Comparison of ENCODE assay signal across 10 mouse cellular contexts in genomic region chr11:75565849-75566248, GRCm38 (mm10). TPM values are rescaled to one million over a fixed set of nuclear protein-coding genes. Genes with fewer than 3 reads are reported as not detected.
DNase-seq lines count a peak whose midpoint lies in the region; ATAC-seq and TF ChIP-seq lines count a peak whose summit lies in the region.
"Had no signal": no experiment of that assay in that cellular context is flagged by ENCODE, and none has a peak within 500 bp of the region (broad histone marks: within the 10 kb centered on the region; RNA-seq: fewer than 3 reads in every experiment).

No protein-coding gene starts in this region.

- TF ChIP-seq EP300 in heart, adult 2 months (IDR thresholded peaks at IDR 0.05; ENCODE audit: insufficient read depth, low read depth, low read length) = peak; percentile 80; the same call in 1 of the 2 replicates

- intact Hi-C loops in left cerebral cortex, postnatal 4 days (cut with DNase I) = no loop called here
- intact Hi-C loops in heart, adult 2 months (cut with DNase I) = no loop called here

- no peaks in the 10 kb centered on the region for H3K79me2 ChIP-seq in heart, adult 2 months (replicated peaks; ENCODE audit: control insufficient read depth, insufficient read depth, low read length)

- H3K4me1 ChIP-seq in bone marrow, adult 2 months (ENCODE audit: control insufficient read depth, insufficient read depth, low read length) = peaks cover 11% of the 10 kb centered on the region
- peaks cover 18% of the 10 kb centered on the region for H3K4me1 ChIP-seq in heart, adult 2 months (ENCODE audit: control insufficient read depth, insufficient read depth, low read length)
- H3K4me1 ChIP-seq: forebrain, embryonic 15.5 days had no signal

- no peaks in the 10 kb centered on the region for H3K36me3 ChIP-seq in heart, adult 2 months (ENCODE audit: control insufficient read depth, insufficient read depth, low read length)

- H3K4me3 ChIP-seq in bone marrow, adult 2 months (replicated peaks; ENCODE audit: control insufficient read depth, low read depth, low read length) = no peak overlapping the region
- no peak overlapping the region for H3K4me3 ChIP-seq in heart, adult 2 months
- H3K4me3 ChIP-seq: forebrain, embryonic 15.5 days had no signal

- peak overlapping the region; percentile 57 for H3K27ac ChIP-seq in bone marrow, adult 2 months (ENCODE audit: control insufficient read depth, insufficient read depth, low read depth, low read length, poor library complexity)
- H3K27ac ChIP-seq in heart, adult 2 months = peak overlapping the region; percentile 68
- H3K27ac ChIP-seq: forebrain, embryonic 15.5 days had no signal

- no peak for TF ChIP-seq POLR2A in bone marrow, adult 2 months (IDR thresholded peaks at IDR 0.05; ENCODE audit: borderline replicate concordance, control insufficient read depth, low read depth, low read length)
- no peak for TF ChIP-seq POLR2A in heart, adult 2 months (IDR thresholded peaks at IDR 0.05; ENCODE audit: insufficient read depth, low read depth, low read length)

- WGBS in bone marrow, adult 2 months = 51% methylated on average over 2 of the region's 2 CpGs
- 42% methylated on average over 2 of the region's 2 CpGs for WGBS in heart, adult 2 months

- TF ChIP-seq CTCF in bone marrow, adult 2 months (IDR thresholded peaks at IDR 0.05; ENCODE audit: control insufficient read depth, insufficient read depth, low read length) = no peak
- TF ChIP-seq CTCF in heart, adult 2 months (IDR thresholded peaks at IDR 0.05) = no peak

- DNase-seq in left cerebral cortex, postnatal 4 days = peak; percentile 59
- DNase-seq in left cerebral cortex, adult 9 months (ENCODE audit: low spot score in 2 of 2) = no peak
- DNase-seq in heart, adult 2 months = peak; percentile 72 to 87
- DNase-seq in lung, postnatal 25 days (ENCODE audit: low spot score) = peak; percentile 69
- no peak for DNase-seq in layer of hippocampus, adult 8-10 months (ENCODE audit: low spot score in 2 of 2)
- no peak for DNase-seq in right cerebral cortex, postnatal 25 days
- DNase-seq: lung, embryonic 14.5 days had no signal

- no peak overlapping the region for H3K9ac ChIP-seq in heart, adult 2 months (ENCODE audit: low read depth, low read length)
- H3K9ac ChIP-seq: forebrain, embryonic 15.5 days; lung, embryonic 14.5 days had no signal

- H3K27me3 ChIP-seq in heart, adult 2 months (ENCODE audit: control insufficient read depth, insufficient read depth, low read length) = no peaks in the 10 kb centered on the region
- H3K27me3 ChIP-seq: forebrain, embryonic 15.5 days had no signal

- ATAC-seq in megakaryocyte progenitor cell, adult 5-6 weeks (replicated peaks; ENCODE audit: poor library complexity) = no peak
- ATAC-seq: forebrain, embryonic 15.5 days had no signal

RNA-seq across cellular contexts. Expression of gene Pitpna, which starts 22.0 kb away (rescaled TPM):
- total RNA-seq in left cerebral cortex, postnatal 4 days (2021) = 100 to 1,000 TPM; 249 to 259 TPM
- polyA plus RNA-seq in bone marrow, adult 2 months (2011; ENCODE audit: insufficient read depth, insufficient read length, low replicate concordance, missing spikeins) = 76.6 and 102 TPM in 2 replicates
- 10 to 100 TPM; 96.6 to 99.1 TPM for total RNA-seq in heart, adult 2 months (2021)
- polyA plus RNA-seq in heart, adult 2 months (2012; rRNA removed) = 57.2 and 95.9 TPM in 2 replicates
- 166 and 176 TPM in 2 replicates for total RNA-seq in megakaryocyte progenitor cell, adult 5-6 weeks (2015)
- 70.3 and 82.4 TPM in 2 replicates for total RNA-seq in megakaryocyte progenitor cell, adult 5-6 weeks (2017)
- total RNA-seq in layer of hippocampus, adult 8-10 months (2022) = 100 to 1,000 TPM; 264 to 282 (median 275) TPM

RNA-seq across cellular contexts. Expression of gene Slc43a2, which starts 34.4 kb away (rescaled TPM):
- 10 to 100 TPM; 43.5 to 51.1 TPM for total RNA-seq in left cerebral cortex, postnatal 4 days (2021)
- polyA plus RNA-seq in bone marrow, adult 2 months (2011; ENCODE audit: insufficient read depth, insufficient read length, low replicate concordance, missing spikeins) = 16.6 and 20.4 TPM in 2 replicates
- total RNA-seq in heart, adult 2 months (2021) = 10 to 100 TPM; 13.7 to 14.6 TPM
- 13.1 and 13.6 TPM in 2 replicates for polyA plus RNA-seq in heart, adult 2 months (2012; rRNA removed)
- total RNA-seq in megakaryocyte progenitor cell, adult 5-6 weeks (2015) = 8.6 and 12.2 TPM in 2 replicates
- total RNA-seq in megakaryocyte progenitor cell, adult 5-6 weeks (2017) = 8.9 and 9.9 TPM in 2 replicates
- 10 to 100 TPM; 42.6 to 55.5 (median 52.7) TPM for total RNA-seq in layer of hippocampus, adult 8-10 months (2022)

RNA-seq across cellular contexts. Expression of gene Scarf1, which starts 52.5 kb away (rescaled TPM):
- 1 to 10 TPM; 3.0 to 3.5 TPM for total RNA-seq in left cerebral cortex, postnatal 4 days (2021)
- 3.9 and 8.4 TPM in 2 replicates for polyA plus RNA-seq in bone marrow, adult 2 months (2011; ENCODE audit: insufficient read depth, insufficient read length, low replicate concordance, missing spikeins)
- 1 to 10 TPM; 7.6 to 8.5 TPM for total RNA-seq in heart, adult 2 months (2021)
- polyA plus RNA-seq in heart, adult 2 months (2012; rRNA removed) = 18.1 and 21.6 TPM in 2 replicates
- 1.7 and 3.0 TPM in 2 replicates for total RNA-seq in megakaryocyte progenitor cell, adult 5-6 weeks (2015)
- total RNA-seq in megakaryocyte progenitor cell, adult 5-6 weeks (2017) = 2.4 and 3.7 TPM in 2 replicates
- 1 to 10 TPM; 1.1 to 1.6 (median 1.4) TPM for total RNA-seq in layer of hippocampus, adult 8-10 months (2022)

RNA-seq across cellular contexts. Expression of gene Rilp, which starts 56.0 kb away (rescaled TPM):
- 1 to 10 TPM; 1.8 to 1.9 TPM for total RNA-seq in left cerebral cortex, postnatal 4 days (2021)
- 1.3 and 3.2 TPM in 2 replicates for polyA plus RNA-seq in bone marrow, adult 2 months (2011; ENCODE audit: insufficient read depth, insufficient read length, low replicate concordance, missing spikeins)
- total RNA-seq in heart, adult 2 months (2021) = 10 to 100 TPM; 40.5 to 48.8 TPM
- polyA plus RNA-seq in heart, adult 2 months (2012; rRNA removed) = 39.2 and 62.0 TPM in 2 replicates
- total RNA-seq in megakaryocyte progenitor cell, adult 5-6 weeks (2015) = 0.64 TPM in 1 of 2 replicates, not detected in the other
- 0.24 TPM in 1 of 2 replicates, not detected in the other for total RNA-seq in megakaryocyte progenitor cell, adult 5-6 weeks (2017)
- total RNA-seq in layer of hippocampus, adult 8-10 months (2022) = 1 to 10 TPM; 1.1 to 2.3 (median 1.6) TPM

Comparison
In these comparisons a context has a peak if more than half of its experiments do, and no peak if none do; other contexts are left out.
1. DNase-seq: peak in left cerebral cortex, postnatal 4 days (single experiment), heart, adult 2 months (2 of 2) and lung, postnatal 25 days (single experiment); none in left cerebral cortex, adult 9 months (0 of 2), layer of hippocampus, adult 8-10 months (0 of 2) and right cerebral cortex, postnatal 25 days (single experiment).